Mouse (Mus musculus): ENCODE results near the gene Cd247. TPM values are rescaled to one million over a fixed set of nuclear protein-coding genes. Genes with fewer than 3 reads are reported as not detected.
A peak's percentile ranks its signal among the peaks of the same experiment; 100 is the strongest.

Cd247 gene
- polyA plus RNA-seq, 1 experiment, result 0.29 TPM

GRCm38 (mm10) chr1:165875520-165876284 is 87.2 kb downstream of the Cd247 start:
- TF ChIP-seq CTCF (IDR thresholded peaks at IDR 0.05; ENCODE audit: borderline replicate concordance, insufficient read depth, low read depth, low read length) (no peak), POLR2A (IDR thresholded peaks at IDR 0.05; ENCODE audit: borderline replicate concordance, insufficient read depth, low read length) (no peak)
- DNase-seq, result no peak
- Histone ChIP-seq H3K27ac (ENCODE audit: insufficient read depth, low read length) (no peak overlapping the region), H3K4me3 (replicated peaks; ENCODE audit: insufficient read depth, low read depth, low read length) (no peak overlapping the region), H3K4me1 (ENCODE audit: control insufficient read depth, insufficient read depth, low read length) (no peaks in the 10 kb centered on the region), H3K27me3 (ENCODE audit: control insufficient read depth, insufficient read depth, low read length) (no peaks in the 10 kb centered on the region)
- 67% methylated on average over 6 of the region's 6 CpGs for WGBS

- no peak overlapping the region for H3K27ac ChIP-seq (ENCODE audit: insufficient read depth, low read length)
- TF ChIP-seq CTCF (IDR thresholded peaks at IDR 0.05; ENCODE audit: borderline replicate concordance, insufficient read depth, low read depth, low read length) (no peak), POLR2A (IDR thresholded peaks at IDR 0.05; ENCODE audit: borderline replicate concordance, insufficient read depth, low read length) (no peak)
- no peaks in the 10 kb centered on the region for H3K4me1 ChIP-seq (ENCODE audit: control insufficient read depth, insufficient read depth, low read length)
- 100% methylated on average over 2 of the region's 2 CpGs for WGBS
- no peaks in the 10 kb centered on the region for H3K27me3 ChIP-seq (ENCODE audit: control insufficient read depth, insufficient read depth, low read length)
- DNase-seq, result no peak
- no peak overlapping the region for H3K4me3 ChIP-seq (replicated peaks; ENCODE audit: insufficient read depth, low read depth, low read length)
Measured at GRCm38 (mm10) chr1:165878751-165879150, 90.3 kb downstream of the Cd247 start.

- TF ChIP-seq CTCF (IDR thresholded peaks at IDR 0.05; ENCODE audit: borderline replicate concordance, insufficient read depth, low read depth, low read length), result no peak
- no peak for TF ChIP-seq POLR2A (IDR thresholded peaks at IDR 0.05; ENCODE audit: borderline replicate concordance, insufficient read depth, low read length)
- WGBS, result 21% methylated on average over 8 of the region's 8 CpGs
- Histone ChIP-seq H3K27me3 (ENCODE audit: control insufficient read depth, insufficient read depth, low read length) (no peaks in the 10 kb centered on the region), H3K27ac (ENCODE audit: insufficient read depth, low read length) (no peak overlapping the region), H3K4me1 (ENCODE audit: control insufficient read depth, insufficient read depth, low read length) (no peaks in the 10 kb centered on the region), H3K4me3 (replicated peaks; ENCODE audit: insufficient read depth, low read depth, low read length) (no peak overlapping the region)
- DNase-seq, result peak; percentile 44 to 47
Measured at GRCm38 (mm10) chr1:165882146-165882900, 93.8 kb downstream of the Cd247 start.

GRCm38 (mm10) chr1:165891686-165892085 is 103.2 kb downstream of the Cd247 start:
- DNase-seq, result no peak
- H3K27ac ChIP-seq (ENCODE audit: insufficient read depth, low read length), result no peak overlapping the region
- 87% methylated on average over 2 of the region's 2 CpGs for WGBS
- TF ChIP-seq CTCF (IDR thresholded peaks at IDR 0.05; ENCODE audit: borderline replicate concordance, insufficient read depth, low read depth, low read length) (no peak), POLR2A (IDR thresholded peaks at IDR 0.05; ENCODE audit: borderline replicate concordance, insufficient read depth, low read length) (no peak)
- H3K27me3 ChIP-seq (ENCODE audit: control insufficient read depth, insufficient read depth, low read length), result no peaks in the 10 kb centered on the region
- H3K4me1 ChIP-seq (ENCODE audit: control insufficient read depth, insufficient read depth, low read length), result no peaks in the 10 kb centered on the region
- no peak overlapping the region for H3K4me3 ChIP-seq (replicated peaks; ENCODE audit: insufficient read depth, low read depth, low read length)

GRCm38 (mm10) chr1:165903596-165903995 is 115.1 kb downstream of the Cd247 start:
- Histone ChIP-seq H3K27me3 (ENCODE audit: control insufficient read depth, insufficient read depth, low read length) (no peaks in the 10 kb centered on the region), H3K4me1 (ENCODE audit: control insufficient read depth, insufficient read depth, low read length) (no peaks in the 10 kb centered on the region), H3K4me3 (replicated peaks; ENCODE audit: insufficient read depth, low read depth, low read length) (no peak overlapping the region), H3K27ac (ENCODE audit: insufficient read depth, low read length) (no peak overlapping the region)
- DNase-seq, result no peak
- TF ChIP-seq POLR2A (IDR thresholded peaks at IDR 0.05; ENCODE audit: borderline replicate concordance, insufficient read depth, low read length), result no peak
- no peak for TF ChIP-seq CTCF (IDR thresholded peaks at IDR 0.05; ENCODE audit: borderline replicate concordance, insufficient read depth, low read depth, low read length)
- WGBS, result 92% methylated on average over 1 of the region's 1 CpGs

GRCm38 (mm10) chr1:165908153-165908552 is 119.7 kb downstream of the Cd247 start:
- H3K4me3 ChIP-seq (replicated peaks; ENCODE audit: insufficient read depth, low read depth, low read length), result no peak overlapping the region
- no peak for DNase-seq
- H3K27me3 ChIP-seq (ENCODE audit: control insufficient read depth, insufficient read depth, low read length), result no peaks in the 10 kb centered on the region
- TF ChIP-seq POLR2A (IDR thresholded peaks at IDR 0.05; ENCODE audit: borderline replicate concordance, insufficient read depth, low read length), result no peak
- no peak for TF ChIP-seq CTCF (IDR thresholded peaks at IDR 0.05; ENCODE audit: borderline replicate concordance, insufficient read depth, low read depth, low read length)
- peaks cover 2% of the 10 kb centered on the region; the same call in 1 of the 2 replicates for H3K4me1 ChIP-seq (ENCODE audit: control insufficient read depth, insufficient read depth, low read length)
- WGBS, result 92% methylated on average over 2 of the region's 2 CpGs
- H3K27ac ChIP-seq (ENCODE audit: insufficient read depth, low read length), result no peak overlapping the region

GRCm38 (mm10) chr1:165908806-165909205 is 120.3 kb downstream of the Cd247 start:
- Histone ChIP-seq H3K4me3 (replicated peaks; ENCODE audit: insufficient read depth, low read depth, low read length) (no peak overlapping the region), H3K27me3 (ENCODE audit: control insufficient read depth, insufficient read depth, low read length) (no peaks in the 10 kb centered on the region), H3K4me1 (ENCODE audit: control insufficient read depth, insufficient read depth, low read length) (peaks cover 2% of the 10 kb centered on the region; the same call in 1 of the 2 replicates), H3K27ac (ENCODE audit: insufficient read depth, low read length) (no peak overlapping the region)
- TF ChIP-seq POLR2A (IDR thresholded peaks at IDR 0.05; ENCODE audit: borderline replicate concordance, insufficient read depth, low read length), result no peak
- WGBS, result 72% methylated on average over 3 of the region's 3 CpGs
- DNase-seq, result peak in 1 of 2 experiments; percentile 28

- Histone ChIP-seq H3K4me1 (ENCODE audit: control insufficient read depth, insufficient read depth, low read length) (peaks cover 2% of the 10 kb centered on the region; the same call in 1 of the 2 replicates), H3K4me3 (replicated peaks; ENCODE audit: insufficient read depth, low read depth, low read length) (no peak overlapping the region), H3K27me3 (ENCODE audit: control insufficient read depth, insufficient read depth, low read length) (no peaks in the 10 kb centered on the region), H3K27ac (ENCODE audit: insufficient read depth, low read length) (no peak overlapping the region)
- TF ChIP-seq CTCF (IDR thresholded peaks at IDR 0.05; ENCODE audit: borderline replicate concordance, insufficient read depth, low read depth, low read length) (no peak), POLR2A (IDR thresholded peaks at IDR 0.05; ENCODE audit: borderline replicate concordance, insufficient read depth, low read length) (no peak)
- peak; percentile 78 to 83 for DNase-seq
- WGBS, result 19% methylated on average over 3 of the region's 3 CpGs
Measured at GRCm38 (mm10) chr1:165909471-165909870, 121.0 kb downstream of the Cd247 start.

Data from cerebellum, adult 2 months (tissue).